Mouse (Mus musculus): ENCODE measurements around the gene Wnt2b. TPM values are rescaled to one million over a fixed set of nuclear protein-coding genes. Genes with fewer than 3 reads are reported as not detected.

The Wnt2b gene
- polyA plus RNA-seq, 1 experiment from 2014 or later: 0.73 TPM

Other genes with a start within 250 kb of the Wnt2b start
- 1.8 and 1.9 TPM in 2 replicates for gene Ppm1j, start 180.9 kb downstream of the Wnt2b start, polyA plus RNA-seq (2014; fragmentation: Nextera tagmentation; extraction: Ambion mirVana)
- not detected in 2 replicates for gene Fam19a3, start 180.1 kb downstream of the Wnt2b start, polyA plus RNA-seq (2014; fragmentation: Nextera tagmentation; extraction: Ambion mirVana)
- gene Rhoc, start 173.5 kb downstream of the Wnt2b start, polyA plus RNA-seq (2014; fragmentation: Nextera tagmentation; extraction: Ambion mirVana): 57.3 and 64.9 TPM in 2 replicates
- gene Mov10, start 143.4 kb downstream of the Wnt2b start, polyA plus RNA-seq (2014; fragmentation: Nextera tagmentation; extraction: Ambion mirVana): 36.0 and 37.7 TPM in 2 replicates
- gene St7l, start 97.9 kb downstream of the Wnt2b start, polyA plus RNA-seq (2014; fragmentation: Nextera tagmentation; extraction: Ambion mirVana): 22.5 and 25.6 TPM in 2 replicates
- 169 and 209 TPM in 2 replicates for gene Capza1, start 97.4 kb downstream of the Wnt2b start, polyA plus RNA-seq (2014; fragmentation: Nextera tagmentation; extraction: Ambion mirVana)
- gene Cttnbp2nl, start 91.2 kb upstream of the Wnt2b start, polyA plus RNA-seq (2014; fragmentation: Nextera tagmentation; extraction: Ambion mirVana): 12.1 and 12.6 TPM in 2 replicates
- not detected in 2 replicates for gene 4930564D02Rik, start 104.9 kb upstream of the Wnt2b start, polyA plus RNA-seq (2014; fragmentation: Nextera tagmentation; extraction: Ambion mirVana)

Measured in liver, embryonic 11.5 days (tissue).